Mouse (Mus musculus) heart, adult 2 months (tissue): ENCODE measurements around the gene Tctex1d2.

Source experiments
- CTCF ChIP-seq: fragments of 200-600 bp; IDR thresholded peaks from 2 replicates; pipeline ENCODE4 v1.8.1; 2022; ENCODE audit warnings: antibody characterized with exemption, mild to moderate bottlenecking, moderate library complexity
- POLR2A ChIP-seq: fragments of 200-500 bp; IDR thresholded peaks from 2 replicates; pipeline ENCODE4 v1.6.1; 2011; ENCODE audit warnings: mild to moderate bottlenecking, low read depth, low read length, control low read depth; ENCODE audit not compliant: insufficient read depth

DNA sequence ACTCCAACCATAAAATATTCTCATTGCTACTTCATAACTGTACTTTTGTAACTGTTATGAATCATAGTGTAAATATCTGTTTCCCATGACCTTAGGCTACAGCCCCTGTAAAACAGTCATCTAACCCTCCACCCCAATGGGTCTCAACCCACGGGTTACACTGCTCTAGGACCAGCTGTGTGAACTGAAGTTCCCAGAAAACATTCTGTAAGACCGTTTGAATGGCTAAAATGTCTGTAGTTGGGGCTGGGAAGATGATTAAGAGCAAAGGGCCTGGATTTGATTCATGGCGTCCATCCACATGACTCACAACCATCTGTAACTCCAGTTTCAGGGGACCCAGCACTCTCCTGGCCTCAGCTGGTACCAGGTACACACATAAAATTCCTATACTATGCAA, 21.3 kb upstream of the Tctex1d2 start:
- TF ChIP-seq POLR2A (no peak), CTCF (no peak)
